Mouse (Mus musculus): ENCODE measurements around the gene Gm8909. TPM values are rescaled to one million over a fixed set of nuclear protein-coding genes. Genes with fewer than 3 reads are reported as not detected.
"Not testable (repeated sequence)": the region's sequence is repeated elsewhere in the genome, so short reads cannot be mapped to it uniquely, and the experiment has no call there.

The Gm8909 gene
- polyA plus RNA-seq, 1 experiment from 2014 or later, result 28.7 TPM

- 46% methylated on average over 3 of the region's 3 CpGs for WGBS
- no peak for ATAC-seq
- Histone ChIP-seq H3K27ac (ENCODE audit: low read depth, low read length) (no peak overlapping the region), H3K4me2 (replicated peaks; ENCODE audit: low read depth) (no peak overlapping the region), H3K27me3 (replicated peaks; ENCODE audit: control insufficient read depth, insufficient read depth, low read length) (no peaks in the 10 kb centered on the region), H3K9ac (ENCODE audit: low read depth, low read length) (no peak overlapping the region), H3K9me3 (ENCODE audit: control insufficient read depth) (no peaks in the 10 kb centered on the region), H3K4me1 (replicated peaks; ENCODE audit: control insufficient read depth, insufficient read depth, low read length) (no peaks in the 10 kb centered on the region), H3K4me3 (ENCODE audit: low read depth, low read length) (no peak overlapping the region), H3K36me3 (ENCODE audit: control insufficient read depth, insufficient read depth) (no peaks in the 10 kb centered on the region)
- TF ChIP-seq CTCF (IDR thresholded peaks at IDR 0.05; ENCODE audit: low read depth), result no peak
Observed at GRCm38 (mm10) chr17:36187540-36187939, 19.2 kb upstream of the Gm8909 start.

- H3K27me3 ChIP-seq (replicated peaks; ENCODE audit: control insufficient read depth, insufficient read depth, low read length), result no peaks in the 10 kb centered on the region
- H3K9me3 ChIP-seq (ENCODE audit: control insufficient read depth), result no peaks in the 10 kb centered on the region
- TF ChIP-seq CTCF (IDR thresholded peaks at IDR 0.05; ENCODE audit: low read depth), result no peak
- H3K4me1 ChIP-seq (replicated peaks; ENCODE audit: control insufficient read depth, insufficient read depth, low read length), result no peaks in the 10 kb centered on the region
- no peak overlapping the region for H3K4me3 ChIP-seq (ENCODE audit: low read depth, low read length)
- ATAC-seq, result peak; percentile 70
- WGBS, result 44% methylated on average over 12 of the region's 12 CpGs
- H3K27ac ChIP-seq (ENCODE audit: low read depth, low read length), result no peak overlapping the region
- H3K36me3 ChIP-seq (ENCODE audit: control insufficient read depth, insufficient read depth), result no peaks in the 10 kb centered on the region
- H3K4me2 ChIP-seq (replicated peaks; ENCODE audit: low read depth), result 0 out of 2 replicates have a peak overlapping the region, but pooled peaks have one; percentile 9
- H3K9ac ChIP-seq (ENCODE audit: low read depth, low read length), result no peak overlapping the region
Observed at GRCm38 (mm10) chr17:36182212-36182611, 13.9 kb upstream of the Gm8909 start.

GRCm38 (mm10) chr17:36179446-36179845 is 11.1 kb upstream of the Gm8909 start:
- 0 out of 2 replicates have a peak overlapping the region, but pooled peaks have one; percentile 21 for H3K27ac ChIP-seq (ENCODE audit: low read depth, low read length)
- 12% methylated on average over 10 of the region's 10 CpGs for WGBS
- not testable (repeated sequence) for H3K9me3 ChIP-seq (ENCODE audit: control insufficient read depth); H3K36me3 ChIP-seq (ENCODE audit: control insufficient read depth, insufficient read depth); H3K4me1 ChIP-seq (replicated peaks; ENCODE audit: control insufficient read depth, insufficient read depth, low read length); H3K27me3 ChIP-seq (replicated peaks; ENCODE audit: control insufficient read depth, insufficient read depth, low read length); H3K9ac ChIP-seq (ENCODE audit: low read depth, low read length)
- 0 out of 2 replicates have a peak, but pooled peaks have one; percentile 16 for ATAC-seq
- H3K4me3 ChIP-seq (ENCODE audit: low read depth, low read length), result peak overlapping the region; percentile 26
- H3K4me2 ChIP-seq (replicated peaks; ENCODE audit: low read depth), result peak overlapping the region; percentile 63

GRCm38 (mm10) chr17:36178938-36179337 is 10.6 kb upstream of the Gm8909 start:
- 0 out of 2 replicates have a peak overlapping the region, but pooled peaks have one; percentile 13 for H3K9ac ChIP-seq (ENCODE audit: low read depth, low read length)
- 0 out of 2 replicates have a peak overlapping the region, but pooled peaks have one; percentile 21 for H3K27ac ChIP-seq (ENCODE audit: low read depth, low read length)
- not testable (repeated sequence) for H3K9me3 ChIP-seq (ENCODE audit: control insufficient read depth); H3K27me3 ChIP-seq (replicated peaks; ENCODE audit: control insufficient read depth, insufficient read depth, low read length); H3K36me3 ChIP-seq (ENCODE audit: control insufficient read depth, insufficient read depth); H3K4me1 ChIP-seq (replicated peaks; ENCODE audit: control insufficient read depth, insufficient read depth, low read length)
- ATAC-seq, result peak; percentile 68
- under 1% methylated on average over 40 of the region's 40 CpGs for WGBS
- peak; percentile 53 for TF ChIP-seq CTCF (IDR thresholded peaks at IDR 0.05; ENCODE audit: low read depth)
- H3K4me3 ChIP-seq (ENCODE audit: low read depth, low read length), result peak overlapping the region; percentile 26
- H3K4me2 ChIP-seq (replicated peaks; ENCODE audit: low read depth), result peak overlapping the region; percentile 63

- not testable (repeated sequence) for H3K4me3 ChIP-seq (ENCODE audit: low read depth, low read length); ATAC-seq; H3K4me1 ChIP-seq (replicated peaks; ENCODE audit: control insufficient read depth, insufficient read depth, low read length); H3K27ac ChIP-seq (ENCODE audit: low read depth, low read length); H3K4me2 ChIP-seq (replicated peaks; ENCODE audit: low read depth); H3K27me3 ChIP-seq (replicated peaks; ENCODE audit: control insufficient read depth, insufficient read depth, low read length); H3K9ac ChIP-seq (ENCODE audit: low read depth, low read length); H3K9me3 ChIP-seq (ENCODE audit: control insufficient read depth); H3K36me3 ChIP-seq (ENCODE audit: control insufficient read depth, insufficient read depth)
- WGBS, result no CpG with 5 or more reads among the region's 2 CpGs
Observed at GRCm38 (mm10) chr17:36176132-36176531, 7.8 kb upstream of the Gm8909 start.

- no peaks in the 10 kb centered on the region for H3K36me3 ChIP-seq (ENCODE audit: control insufficient read depth, insufficient read depth)
- H3K9me3 ChIP-seq (ENCODE audit: control insufficient read depth), result no peaks in the 10 kb centered on the region
- no peak overlapping the region for H3K4me3 ChIP-seq (ENCODE audit: low read depth, low read length)
- H3K4me1 ChIP-seq (replicated peaks; ENCODE audit: control insufficient read depth, insufficient read depth, low read length), result no peaks in the 10 kb centered on the region
- WGBS, result 41% methylated on average over 1 of the region's 1 CpGs
- no peak overlapping the region for H3K9ac ChIP-seq (ENCODE audit: low read depth, low read length)
- H3K4me2 ChIP-seq (replicated peaks; ENCODE audit: low read depth), result no peak overlapping the region
- H3K27me3 ChIP-seq (replicated peaks; ENCODE audit: control insufficient read depth, insufficient read depth, low read length), result 0 out of 2 replicates have a peak, but pooled peaks cover 9% of the 10 kb centered on the region
- H3K27ac ChIP-seq (ENCODE audit: low read depth, low read length), result no peak overlapping the region
- no peak for ATAC-seq
- no peak for TF ChIP-seq CTCF (IDR thresholded peaks at IDR 0.05; ENCODE audit: low read depth)
Observed at GRCm38 (mm10) chr17:36170287-36170814, 2.0 kb upstream of the Gm8909 start.

- H3K27me3 ChIP-seq (replicated peaks; ENCODE audit: control insufficient read depth, insufficient read depth, low read length), result 0 out of 2 replicates have a peak, but pooled peaks cover 13% of the 10 kb centered on the region
- H3K4me2 ChIP-seq (replicated peaks; ENCODE audit: low read depth), result no peak overlapping the region
- no peak for ATAC-seq
Observed at GRCm38 (mm10) chr17:36169753-36170152, 1.4 kb upstream of the Gm8909 start.

GRCm38 (mm10) chr17:36169094-36169493 is 757 bp upstream of the Gm8909 start:
- ATAC-seq; H3K4me2 ChIP-seq (replicated peaks; ENCODE audit: low read depth); H3K9me3 ChIP-seq (ENCODE audit: control insufficient read depth); H3K4me1 ChIP-seq (replicated peaks; ENCODE audit: control insufficient read depth, insufficient read depth, low read length); H3K9ac ChIP-seq (ENCODE audit: low read depth, low read length); H3K27ac ChIP-seq (ENCODE audit: low read depth, low read length); H3K4me3 ChIP-seq (ENCODE audit: low read depth, low read length); H3K36me3 ChIP-seq (ENCODE audit: control insufficient read depth, insufficient read depth): not testable (repeated sequence)
- WGBS, result no CpG with 5 or more reads among the region's 1 CpGs
- 0 out of 2 replicates have a peak, but pooled peaks cover 14% of the 10 kb centered on the region for H3K27me3 ChIP-seq (replicated peaks; ENCODE audit: control insufficient read depth, insufficient read depth, low read length)

More at GRCm38 (mm10) chr17:36169753-36170152, 1.4 kb upstream of the Gm8909 start:
- Histone ChIP-seq H3K4me3 (ENCODE audit: low read depth, low read length) (no peak overlapping the region), H3K27ac (ENCODE audit: low read depth, low read length) (no peak overlapping the region), H3K9me3 (ENCODE audit: control insufficient read depth) (no peaks in the 10 kb centered on the region), H3K9ac (ENCODE audit: low read depth, low read length) (no peak overlapping the region), H3K4me1 (replicated peaks; ENCODE audit: control insufficient read depth, insufficient read depth, low read length) (no peaks in the 10 kb centered on the region), H3K36me3 (ENCODE audit: control insufficient read depth, insufficient read depth) (no peaks in the 10 kb centered on the region)
- TF ChIP-seq CTCF (IDR thresholded peaks at IDR 0.05; ENCODE audit: low read depth), result no peak
